Mouse (Mus musculus) G1E (cell line): ENCODE measurements at regions not wholly inside any gene's neighbourhood (a gene's known extent, or its start where the extent isn't known, plus 50 kb on each side); places are given as distances from the start of the nearest gene placed in this dataset.

Experiments
- CTCF ChIP-seq: IDR thresholded peaks from 2 replicates; pipeline ENCODE4 v1.5.1; 2012; ENCODE audit warnings: low read depth, low read length, inconsistent platforms, mixed read lengths
- GATA1 ChIP-seq: IDR thresholded peaks from 2 replicates; pipeline ENCODE4 v1.6.1; 2012; ENCODE audit warnings: borderline replicate concordance, low read length, inconsistent platforms, mixed read lengths
- POLR2AphosphoS5 ChIP-seq: IDR thresholded peaks from 2 replicates; pipeline ENCODE4 v1.6.1; 2012; ENCODE audit warnings: low read depth, low read length, inconsistent platforms; ENCODE audit not compliant: insufficient replicate concordance
- TAL1 ChIP-seq: conservative IDR thresholded peaks from 2 replicates; pipeline ENCODE4 v1.6.1; 2012; ENCODE audit warnings: low read depth, low read length, inconsistent platforms, mixed read lengths

DNA sequence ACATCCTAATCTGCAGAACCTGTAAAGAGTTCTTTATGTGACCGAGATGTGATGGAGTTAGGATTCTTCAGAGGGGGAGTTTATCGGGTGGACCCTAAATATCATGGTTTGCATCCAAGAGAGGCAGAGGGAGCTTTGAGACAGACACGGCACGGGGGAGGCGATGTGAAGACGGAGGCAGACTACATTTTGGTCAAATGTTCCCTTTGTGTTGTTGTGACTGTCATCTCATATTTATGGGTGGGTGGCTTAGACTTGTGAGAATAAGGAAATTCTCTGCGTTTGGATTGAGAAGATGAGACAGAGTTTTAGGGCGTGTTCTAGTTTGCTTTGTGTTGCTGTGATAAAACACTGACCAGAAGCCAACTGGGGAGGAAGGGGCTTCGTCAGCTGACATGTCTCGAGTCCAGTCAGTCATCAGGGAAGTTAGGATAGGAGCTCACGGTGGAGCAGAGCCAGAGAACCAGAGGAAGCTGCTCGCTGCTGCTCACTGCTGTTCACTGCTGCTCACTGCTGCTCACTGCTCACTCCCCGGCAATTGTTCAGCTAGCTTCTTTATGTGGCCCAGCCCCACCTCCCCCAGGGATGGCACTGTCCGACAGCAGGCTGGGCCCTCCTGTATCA lies 259.0 kb upstream of the Cnr1 start:
- TF ChIP-seq CTCF (no peak), POLR2AphosphoS5 (no peak), GATA1 (no peak), TAL1 (no peak)
